Comparison of ENCODE assay signal across 12 mouse cellular contexts in the genomic region with DNA sequence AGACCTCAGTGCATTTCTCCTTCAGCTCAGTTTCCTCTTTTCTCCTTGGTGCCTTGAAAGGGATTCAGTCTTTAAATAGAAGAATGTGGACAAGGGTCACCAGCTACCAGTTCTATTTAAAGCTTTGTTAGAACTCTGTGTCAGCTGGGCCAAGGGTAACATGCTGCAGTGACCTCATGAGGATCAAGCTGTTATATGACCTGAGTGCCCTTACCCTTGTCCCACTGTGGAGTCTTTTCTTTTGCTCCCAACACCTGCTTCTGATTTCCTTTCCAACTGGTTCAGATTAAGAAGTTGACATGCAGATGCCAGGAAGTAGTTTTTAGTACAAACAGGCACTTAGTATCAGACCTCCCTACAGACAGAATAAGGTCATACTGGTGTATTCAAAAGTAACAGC. TPM values are rescaled to one million over a fixed set of nuclear protein-coding genes. Genes with fewer than 3 reads are reported as not detected.
DNase-seq lines count a peak whose midpoint lies in the region; ATAC-seq and TF ChIP-seq lines count a peak whose summit lies in the region.
"Had no signal": no experiment of that assay in that cellular context is flagged by ENCODE, and none has a peak within 500 bp of the region (broad histone marks: within the 10 kb centered on the region; RNA-seq: fewer than 3 reads in every experiment).

No protein-coding gene starts in this region.

- TF ChIP-seq CTCF in liver, adult 2 months (IDR thresholded peaks at IDR 0.05; ENCODE audit: low read depth, low read length), result no peak

- H3K9me3 ChIP-seq in liver, embryonic 11.5 days (ENCODE audit: control insufficient read depth, low read length), result no peaks in the 10 kb centered on the region
- H3K9me3 ChIP-seq in heart, embryonic 13.5 days, result no peaks in the 10 kb centered on the region
- H3K9me3 ChIP-seq: neural tube, embryonic 13.5 days had no signal

- TF ChIP-seq POLR2A in liver, adult 2 months (IDR thresholded peaks at IDR 0.05; ENCODE audit: extremely low read depth, insufficient read depth, low read length), result no peak
- TF ChIP-seq POLR2A in myocyte (IDR thresholded peaks at IDR 0.05; ENCODE audit: insufficient read length, low read depth), result no peak

- no peak for ATAC-seq in liver, embryonic 11.5 days (replicated peaks; ENCODE audit: low FRiP score)
- ATAC-seq in heart, embryonic 13.5 days (ENCODE audit: extremely low read depth, insufficient number of reproducible peaks, low FRiP score, low TSS enrichment), result no peak

- no peaks in the 10 kb centered on the region for H3K27me3 ChIP-seq in liver, adult 2 months (ENCODE audit: control insufficient read depth, insufficient read depth, low read length)
- H3K27me3 ChIP-seq in liver, embryonic 11.5 days (replicated peaks; ENCODE audit: control insufficient read depth, insufficient read depth, low read length), result no peaks in the 10 kb centered on the region
- H3K27me3 ChIP-seq in heart, embryonic 13.5 days (replicated peaks), result no peaks in the 10 kb centered on the region
- no peaks in the 10 kb centered on the region for H3K27me3 ChIP-seq in myocyte (ENCODE audit: control insufficient read depth, insufficient read depth, insufficient read length)
- H3K27me3 ChIP-seq: neural tube, embryonic 13.5 days had no signal

- H3K27ac ChIP-seq in liver, adult 2 months (replicated peaks; ENCODE audit: insufficient read depth, low read depth, low read length), result 0 out of 2 replicates have a peak overlapping the region, but pooled peaks have one; percentile 7
- no peak overlapping the region for H3K27ac ChIP-seq in liver, embryonic 11.5 days (ENCODE audit: low read depth, low read length)
- H3K27ac ChIP-seq in heart, embryonic 13.5 days (replicated peaks), result peak overlapping the region; percentile 92
- H3K27ac ChIP-seq: neural tube, embryonic 13.5 days had no signal

- intact Hi-C loops in left cerebral cortex, postnatal 4 days (cut with DNase I), result no loop called here

- H3K79me2 ChIP-seq in liver, adult 2 months (ENCODE audit: control insufficient read depth, insufficient read depth, low read length), result peaks cover 5% of the 10 kb centered on the region; the same call in 1 of the 2 replicates
- no peaks in the 10 kb centered on the region for H3K79me2 ChIP-seq in myocyte (ENCODE audit: control insufficient read depth, insufficient read depth)

- DNase-seq in liver, adult 2 months (ENCODE audit: extremely low read depth, low read depth, low spot score), result peak; percentile 72
- DNase-seq in liver, embryonic 11.5 days (ENCODE audit: low spot score), result no peak
- DNase-seq in embryo, embryonic 10.5 days (ENCODE audit: low spot score), result peak; percentile 87
- no peak for DNase-seq in lung, postnatal 4 days
- DNase-seq in layer of hippocampus, postnatal 25 days (ENCODE audit: extremely low spot score in 1 of 2, low spot score in 1 of 2), result no peak
- DNase-seq in left cerebral cortex, postnatal 4 days, result no peak
- DNase-seq: adrenal gland, postnatal 10 days; cerebellum, postnatal 25 days; kidney, adult 8-10 months had no signal

- H3K4me1 ChIP-seq in liver, adult 2 months (ENCODE audit: control insufficient read depth, insufficient read depth, low read length), result peaks cover 20% of the 10 kb centered on the region
- no peaks in the 10 kb centered on the region for H3K4me1 ChIP-seq in liver, embryonic 11.5 days (replicated peaks; ENCODE audit: control insufficient read depth, insufficient read depth, low read length)
- H3K4me1 ChIP-seq in heart, embryonic 13.5 days, result peaks cover 33% of the 10 kb centered on the region
- H3K4me1 ChIP-seq: neural tube, embryonic 13.5 days had no signal

- no peak overlapping the region for H3K9ac ChIP-seq in liver, adult 2 months (ENCODE audit: low read depth, low read length)
- no peak overlapping the region for H3K9ac ChIP-seq in liver, embryonic 11.5 days (ENCODE audit: low read depth, low read length)
- peak overlapping the region; percentile 53; the same call in 1 of the 2 replicates for H3K9ac ChIP-seq in heart, embryonic 13.5 days
- H3K9ac ChIP-seq: neural tube, embryonic 13.5 days had no signal

- H3K36me3 ChIP-seq in liver, adult 2 months (ENCODE audit: control insufficient read depth, insufficient read depth, low read length), result peaks cover 72% of the 10 kb centered on the region
- H3K36me3 ChIP-seq in liver, embryonic 11.5 days (ENCODE audit: control insufficient read depth, insufficient read depth, low read length), result peaks cover 14% of the 10 kb centered on the region
- peaks cover 88% of the 10 kb centered on the region for H3K36me3 ChIP-seq in heart, embryonic 13.5 days
- peaks cover 37% of the 10 kb centered on the region for H3K36me3 ChIP-seq in myocyte (ENCODE audit: control insufficient read depth, insufficient read depth)

- H3K4me2 ChIP-seq in liver, embryonic 11.5 days, result no peak overlapping the region
- H3K4me2 ChIP-seq in heart, embryonic 13.5 days, result peak overlapping the region; percentile 33
- peak overlapping the region; percentile 30 for H3K4me2 ChIP-seq in myocyte (ENCODE audit: low read depth)
- H3K4me2 ChIP-seq: neural tube, embryonic 13.5 days had no signal

- no peak overlapping the region for H3K4me3 ChIP-seq in liver, adult 2 months (ENCODE audit: insufficient read depth, low read depth, low read length)
- no peak overlapping the region for H3K4me3 ChIP-seq in liver, embryonic 11.5 days (ENCODE audit: low read depth, low read length)
- no peak overlapping the region for H3K4me3 ChIP-seq in heart, embryonic 13.5 days
- H3K4me3 ChIP-seq in myocyte, result no peak overlapping the region
- H3K4me3 ChIP-seq: neural tube, embryonic 13.5 days had no signal

- no peak overlapping the region for H3ac ChIP-seq in myocyte (ENCODE audit: control insufficient read depth, insufficient read length)

TF ChIP-seq in myocyte, 11 proteins besides CTCF, POLR2A, EP300 and RAD21:
- TF ChIP-seq TCF3 (IDR thresholded peaks at IDR 0.05; ENCODE audit: insufficient read length, low read depth) (no peak), MYOD1 (IDR thresholded peaks at IDR 0.05; ENCODE audit: control insufficient read depth in 1 of 3, insufficient read length in 2 of 3, low read depth in 2 of 3) (peak in 1 of 3 experiments; percentile 35), MYOG (IDR thresholded peaks at IDR 0.05; ENCODE audit: control insufficient read depth in 1 of 3, insufficient read depth in 1 of 3, insufficient read length in 2 of 3, low read depth in 2 of 3) (peak in 1 of 3 experiments; percentile 38), USF1 (IDR thresholded peaks at IDR 0.05; ENCODE audit: low read depth) (no peak), SRF (IDR thresholded peaks at IDR 0.05; ENCODE audit: control insufficient read depth, insufficient read length, low read depth) (no peak)

RNA-seq across cellular contexts. Expression of gene Hadhb, which starts 17.1 kb away (rescaled TPM):
- 252 and 270 TPM in 2 replicates for total RNA-seq in liver, adult 2 months (2014; rRNA removed)
- 137 and 138 TPM in 2 replicates for polyA plus RNA-seq in liver, adult 2 months (2012; rRNA removed)
- 145 and 167 TPM in 2 replicates for polyA plus RNA-seq in liver, embryonic 11.5 days (2014; fragmentation: Nextera tagmentation; extraction: Ambion mirVana)
- polyA plus RNA-seq in heart, embryonic 13.5 days (2015; fragmentation: Nextera tagmentation; extraction: Ambion mirVana), result 318 and 345 TPM in 2 replicates
- 52.3 TPM for polyA plus RNA-seq in myocyte (2012; fragmentation: generic; extraction: Trizol)
- total RNA-seq in layer of hippocampus, postnatal 25 days (2021), result 10 to 100 TPM; 88.1 to 98.2 TPM
- 10 to 100 TPM; 42.2 to 44.9 TPM for total RNA-seq in left cerebral cortex, postnatal 4 days (2021)

RNA-seq across cellular contexts. Expression of gene Hadha, which starts 17.2 kb away (rescaled TPM):
- total RNA-seq in liver, adult 2 months (2014; rRNA removed), result 218 and 239 TPM in 2 replicates
- polyA plus RNA-seq in liver, adult 2 months (2012; rRNA removed), result 106 and 124 TPM in 2 replicates
- 122 and 128 TPM in 2 replicates for polyA plus RNA-seq in liver, embryonic 11.5 days (2014; fragmentation: Nextera tagmentation; extraction: Ambion mirVana)
- 212 and 223 TPM in 2 replicates for polyA plus RNA-seq in heart, embryonic 13.5 days (2015; fragmentation: Nextera tagmentation; extraction: Ambion mirVana)
- polyA plus RNA-seq in myocyte (2012; fragmentation: generic; extraction: Trizol), result 119 TPM
- total RNA-seq in layer of hippocampus, postnatal 25 days (2021), result 10 to 100 TPM; 69.9 to 73.9 TPM
- 10 to 100 TPM; 58.6 to 61.6 TPM for total RNA-seq in left cerebral cortex, postnatal 4 days (2021)

RNA-seq across cellular contexts. Expression of gene Adgrf3, which starts 33.4 kb away (rescaled TPM):
- not detected in 2 replicates for total RNA-seq in liver, adult 2 months (2014; rRNA removed)
- polyA plus RNA-seq in liver, adult 2 months (2012; rRNA removed), result not detected in 2 replicates
- not detected in 2 replicates for polyA plus RNA-seq in liver, embryonic 11.5 days (2014; fragmentation: Nextera tagmentation; extraction: Ambion mirVana)
- 0.19 and 0.78 TPM in 2 replicates for polyA plus RNA-seq in heart, embryonic 13.5 days (2015; fragmentation: Nextera tagmentation; extraction: Ambion mirVana)
- 0.22 TPM for polyA plus RNA-seq in myocyte (2012; fragmentation: generic; extraction: Trizol)
- total RNA-seq in layer of hippocampus, postnatal 25 days (2021), result not detected
- not detected for total RNA-seq in left cerebral cortex, postnatal 4 days (2021)
- polyA plus RNA-seq: neural tube, embryonic 13.5 days had no signal

Comparison
In these comparisons a context has a peak if more than half of its experiments do, and no peak if none do; other contexts are left out.
1. DNase-seq: peak in liver, adult 2 months (single experiment) and embryo, embryonic 10.5 days (single experiment); none in liver, embryonic 11.5 days (single experiment), lung, postnatal 4 days (0 of 2), layer of hippocampus, postnatal 25 days (0 of 2) and left cerebral cortex, postnatal 4 days (single experiment).